Mouse (Mus musculus) intestine, embryonic 14.5 days (tissue): ENCODE results near the gene Rpl36al. TPM values are rescaled to one million over a fixed set of nuclear protein-coding genes. Genes with fewer than 3 reads are reported as not detected.

Experiments
- ATAC-seq: fragments of 200-750 bp; cut with Nextera tagmentation; replicated peaks from 2 replicates; pipeline ENCODE4 v1.8.0; 2017; ENCODE audit warnings: low read depth, moderate number of reproducible peaks, moderate TSS enrichment, moderate library complexity; ENCODE audit not compliant: low FRiP score, low TSS enrichment
- DNase-seq: peaks from one replicate; pipeline ENCODE4 v3.0.0-alpha.2; 2018; ENCODE audit warnings: low spot score
- H3K27ac ChIP-seq: fragments of 300-500 bp; sonication (generic); 2 replicates; pipeline ENCODE4 v1.5.1; 2014; ENCODE audit warnings: low read depth, mild to moderate bottlenecking, control low read depth
- H3K27me3 ChIP-seq: fragments of 300-500 bp; sonication (generic); replicated peaks from 2 replicates; pipeline ENCODE4 v1.6.1; 2014; ENCODE audit warnings: low read length, control low read depth; ENCODE audit not compliant: control insufficient read depth, insufficient read depth
- H3K36me3 ChIP-seq: fragments of 300-500 bp; sonication (generic); 2 replicates; pipeline ENCODE4 v1.6.1; 2014; ENCODE audit warnings: low read length, control low read depth; ENCODE audit not compliant: control insufficient read depth, insufficient read depth
- H3K4me1 ChIP-seq: fragments of 300-500 bp; sonication (generic); replicated peaks from 2 replicates; pipeline ENCODE4 v1.6.1; 2014; ENCODE audit warnings: low read length, control low read depth, mixed read lengths; ENCODE audit not compliant: control insufficient read depth, insufficient read depth
- H3K4me2 ChIP-seq: fragments of 300-500 bp; sonication (generic); 2 replicates; pipeline ENCODE4 v1.6.1; 2014; ENCODE audit warnings: low read length
- H3K4me3 ChIP-seq: fragments of 300-500 bp; sonication (generic); 2 replicates; pipeline ENCODE4 v1.5.1; 2014; ENCODE audit warnings: low read depth, low read length, control low read depth, mixed read lengths
- H3K9ac ChIP-seq: fragments of 300-500 bp; sonication (generic); 2 replicates; pipeline ENCODE4 v1.6.1; 2014; ENCODE audit warnings: mild to moderate bottlenecking, low read length
- H3K9me3 ChIP-seq: fragments of 300-500 bp; sonication (generic); 2 replicates; pipeline ENCODE4 v1.6.1; 2016; ENCODE audit warnings: low read length, control low read depth; ENCODE audit not compliant: control insufficient read depth
- WGBS: fragments of 180-500 bp; shearing (Covaris S2); extraction: QIAGEN DNeasy Blood & Tissue Kit; methylation state at CpG from one replicate; pipeline ENCODE4 v1.1.7; 2014; 5-methylcytosine and 5-hydroxymethylcytosine counted together
- polyA plus RNA-seq: library from polyadenylated mRNA; unstranded; fragments of >200 nt; fragmentation: Nextera tagmentation; extraction: Ambion mirVana; gene quantifications from 2 replicates; pipeline ENCODE4 v1.2.1, GENCODE M21; 2014

Rpl36al gene
- 678 and 785 TPM in 2 replicates for polyA plus RNA-seq

DNA sequence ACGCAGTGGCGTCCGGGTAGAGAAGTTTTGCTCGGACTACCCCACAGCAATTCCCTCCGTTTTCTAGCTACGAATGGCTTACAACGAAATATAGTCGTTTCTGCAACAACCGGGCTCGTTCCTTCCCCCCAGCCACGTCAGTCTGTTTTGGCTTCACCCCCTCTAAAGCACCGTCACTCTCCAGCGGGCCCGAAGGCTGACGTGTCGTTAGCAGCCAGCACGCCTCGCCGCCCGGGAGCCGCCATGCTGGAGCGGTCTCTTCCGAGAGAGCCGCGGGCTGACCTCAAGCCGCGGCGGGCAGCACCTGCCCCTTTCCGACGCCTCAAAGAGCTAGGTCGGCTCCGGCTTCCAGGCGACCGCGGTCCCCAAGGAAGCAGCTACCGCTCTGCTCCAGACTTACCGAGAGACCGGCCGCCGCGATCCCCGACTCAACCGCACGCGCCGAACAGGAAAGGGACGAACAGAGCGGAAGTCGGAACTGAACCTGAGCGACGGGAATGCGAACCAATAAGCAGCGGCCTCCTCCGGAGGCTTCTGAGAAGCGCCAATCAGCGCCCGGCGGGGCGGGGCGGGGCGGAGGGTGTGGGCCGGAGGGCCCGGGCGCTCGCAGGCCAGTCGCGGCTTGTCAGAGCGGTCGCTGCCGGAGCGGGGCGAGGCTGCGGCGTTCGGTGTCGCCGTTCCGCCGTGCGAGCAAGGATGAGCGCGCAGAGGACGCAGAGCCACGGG lies at the start of gene Rpl36al, which contains the start of gene Mgat2:
TSS of gene Rpl36al (minus strand) at position 501 of the 726 bp plus-strand sequence.
TSS of gene Mgat2 (plus strand) at position 575 of the 726 bp plus-strand sequence.
- H3K4me1 ChIP-seq, result peaks cover 16% of the 10 kb centered on the region
- peaks cover 23% of the 10 kb centered on the region for H3K36me3 ChIP-seq
- no peaks in the 10 kb centered on the region for H3K9me3 ChIP-seq
- no peaks in the 10 kb centered on the region for H3K27me3 ChIP-seq
- H3K4me3 ChIP-seq, result peak within 1 kb of the TSS; percentile 88
- ATAC-seq (peak; percentile 98), DNase-seq (peak; percentile 97)
- H3K4me2 ChIP-seq, result peak within 1 kb of the TSS; percentile 89
- H3K27ac ChIP-seq, result peak within 1 kb of the TSS; percentile 83
- under 1% methylated on average over 77 of the region's 84 CpGs for WGBS
- peak within 1 kb of the TSS; percentile 81 for H3K9ac ChIP-seq

DNA sequence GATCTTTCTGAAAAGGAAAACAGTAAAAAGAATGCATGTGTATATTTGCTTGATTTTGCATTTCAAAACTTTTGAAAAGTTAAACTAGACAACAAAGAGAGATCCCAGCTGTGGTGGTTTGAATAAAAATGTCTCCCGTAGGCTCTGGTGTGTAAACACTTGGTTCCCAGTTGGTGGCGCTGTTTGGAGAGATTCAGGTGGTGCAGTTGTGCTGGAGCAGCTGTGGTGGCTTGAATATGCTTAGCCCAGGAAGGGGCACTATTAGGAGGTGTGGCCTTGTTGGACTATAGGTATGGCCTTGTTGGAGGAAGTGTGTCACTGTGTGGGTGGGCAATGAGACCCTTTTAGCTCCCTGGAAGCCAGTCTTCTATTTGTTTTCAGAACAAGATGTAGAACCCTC lies 45.4 kb upstream of the Rpl36al start:
- ATAC-seq (no peak), DNase-seq (no peak)
- Histone ChIP-seq H3K4me1 (no peaks in the 10 kb centered on the region), H3K27me3 (no peaks in the 10 kb centered on the region), H3K4me3 (no peak overlapping the region), H3K36me3 (peaks cover 5% of the 10 kb centered on the region), H3K9me3 (no peaks in the 10 kb centered on the region), H3K27ac (no peak overlapping the region), H3K9ac (no peak overlapping the region), H3K4me2 (no peak overlapping the region)
- WGBS, result 64% methylated on average over 2 of the region's 2 CpGs

DNA sequence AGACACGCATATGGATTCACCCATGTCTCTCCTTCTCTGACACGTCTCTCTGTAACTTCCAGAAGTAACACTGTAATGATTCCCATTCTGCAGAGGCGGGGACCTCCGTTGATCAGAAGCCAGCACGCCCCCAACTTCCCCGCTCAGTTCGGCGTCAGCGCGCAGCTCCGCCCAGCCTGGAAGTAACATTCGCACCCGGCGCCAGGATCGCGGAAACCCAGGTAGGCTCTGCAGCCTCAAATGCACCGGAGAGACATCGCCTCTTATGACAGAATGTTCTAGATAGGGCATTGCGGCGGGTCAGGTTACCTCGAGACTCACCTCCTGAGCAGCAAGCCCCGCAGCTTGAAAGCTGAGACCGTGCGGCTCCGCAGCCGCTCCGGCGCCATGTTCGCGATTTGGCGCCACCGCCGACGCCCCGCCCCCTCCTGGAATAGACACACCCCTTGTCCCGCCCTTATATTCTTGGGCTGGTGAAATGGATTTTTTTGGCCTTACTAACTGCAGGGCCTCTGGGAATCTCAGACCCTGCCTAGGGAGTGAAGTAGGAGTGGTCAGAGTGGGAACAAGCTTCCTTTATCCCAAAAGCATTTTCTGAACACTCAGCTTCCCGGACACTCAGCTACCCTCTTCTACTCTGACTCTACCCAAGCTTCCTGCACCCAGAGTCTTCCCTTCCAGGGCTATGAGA lies 44.0 kb upstream of the Rpl36al start, which contains the start of gene Pole2:
TSS of gene Pole2 (minus strand) at position 420 of the 691 bp plus-strand sequence.
- Histone ChIP-seq H3K9ac (peak within 1 kb of the TSS; percentile 58), H3K27ac (peak within 1 kb of the TSS; percentile 89), H3K4me1 (no peaks in the 10 kb centered on the region), H3K36me3 (peaks cover 15% of the 10 kb centered on the region), H3K27me3 (no peaks in the 10 kb centered on the region), H3K4me3 (peak within 1 kb of the TSS; percentile 63), H3K9me3 (no peaks in the 10 kb centered on the region), H3K4me2 (peak within 1 kb of the TSS; percentile 67)
- under 1% methylated on average over 37 of the region's 37 CpGs for WGBS
- DNase-seq (peak; percentile 98), ATAC-seq (peak; percentile 96)

DNA sequence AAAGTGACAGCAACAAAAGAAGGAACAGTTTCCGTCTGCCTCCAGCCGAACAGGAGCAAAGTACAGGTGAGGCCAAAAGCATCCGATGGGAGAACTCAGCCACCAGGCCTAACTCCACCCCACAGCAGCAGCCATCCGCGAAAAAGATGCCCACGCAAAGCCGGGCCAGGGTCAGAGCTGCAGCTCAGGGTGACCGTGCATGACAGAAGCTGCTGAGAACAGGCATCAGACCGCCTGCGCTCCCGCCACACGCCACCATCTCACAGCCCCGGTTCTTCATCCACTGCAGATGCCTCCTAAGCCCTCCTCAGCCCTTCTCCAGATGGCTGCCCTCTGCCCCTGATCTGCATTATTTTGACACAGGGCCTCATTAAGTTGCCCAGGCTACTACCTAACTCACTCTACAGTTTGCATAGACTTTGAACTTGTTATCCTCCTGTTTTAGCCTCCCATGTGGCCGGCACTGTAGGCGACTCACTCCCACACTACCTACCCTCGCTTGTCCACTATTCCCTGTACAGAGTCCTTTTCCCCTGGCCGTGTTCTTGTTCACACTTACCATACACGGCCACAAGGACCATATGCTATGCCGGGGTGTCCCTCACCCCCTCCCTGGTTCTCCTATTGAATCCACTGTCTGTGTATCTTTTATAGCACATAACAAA lies 36.9 kb upstream of the Rpl36al start:
- 90% methylated on average over 19 of the region's 19 CpGs for WGBS
- Histone ChIP-seq H3K36me3 (peaks cover 58% of the 10 kb centered on the region), H3K4me3 (no peak overlapping the region), H3K27me3 (no peaks in the 10 kb centered on the region), H3K9ac (no peak overlapping the region), H3K4me2 (no peak overlapping the region), H3K4me1 (no peaks in the 10 kb centered on the region), H3K27ac (no peak overlapping the region), H3K9me3 (no peaks in the 10 kb centered on the region)
- no peak for DNase-seq
- no peak for ATAC-seq

DNA sequence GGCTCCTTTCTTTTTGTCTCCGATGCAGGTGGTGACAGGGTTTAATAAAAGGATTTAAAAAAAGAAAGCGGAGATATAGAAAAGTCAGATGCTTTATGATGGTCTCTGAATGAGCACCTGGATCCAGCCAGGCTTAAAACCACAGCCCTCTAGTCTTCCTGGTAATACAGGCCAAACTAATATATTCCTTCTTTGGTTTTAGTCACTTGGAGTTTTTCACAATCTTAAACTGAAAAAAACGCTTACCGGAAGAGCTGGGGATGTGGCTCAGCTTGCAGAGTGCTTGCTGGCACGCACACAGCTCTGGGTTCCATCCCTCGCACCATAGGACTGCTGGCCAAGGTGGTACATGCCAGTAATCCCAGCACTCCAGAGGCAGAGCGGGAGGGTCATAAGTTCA lies 32.7 kb upstream of the Rpl36al start:
- 92% methylated on average over 7 of the region's 7 CpGs for WGBS
- H3K36me3 ChIP-seq, result peaks cover 79% of the 10 kb centered on the region

DNA sequence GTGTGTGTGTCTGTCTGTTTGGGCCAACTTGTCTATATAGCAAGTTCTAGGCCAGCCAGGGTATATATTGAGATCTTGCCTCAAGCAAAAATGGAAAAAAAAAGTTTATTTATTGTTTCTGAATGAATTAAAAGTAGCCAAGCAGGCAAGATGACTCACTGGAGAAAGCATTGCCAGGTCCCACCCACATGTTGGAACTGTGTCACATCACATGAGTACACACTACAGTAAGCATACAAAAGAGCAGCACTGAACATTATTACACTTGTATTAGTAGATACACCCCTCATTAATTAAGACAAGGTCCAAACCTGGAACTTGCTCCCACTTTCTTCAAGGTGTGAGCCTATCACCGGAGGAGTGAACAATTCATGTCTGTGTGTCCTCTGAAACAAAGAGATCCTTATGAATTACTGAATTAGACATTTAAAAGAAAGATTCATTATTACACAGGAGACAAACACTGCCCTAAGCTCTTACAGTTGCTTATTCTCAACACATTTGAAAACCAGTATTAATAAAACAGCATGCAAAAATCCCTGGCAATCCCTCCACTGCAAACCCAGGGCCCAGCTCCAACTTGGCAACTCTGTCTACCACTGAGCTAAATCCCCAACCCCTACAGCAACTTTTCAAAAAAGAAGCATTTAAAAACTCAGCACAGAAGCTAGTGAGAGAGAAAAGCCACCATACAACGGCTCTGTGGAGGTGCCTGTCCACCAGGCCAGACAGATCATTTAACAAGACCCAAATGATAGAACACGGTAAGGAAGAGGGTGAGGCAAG lies 31.3 kb upstream of the Rpl36al start:
- Histone ChIP-seq H3K27me3 (no peaks in the 10 kb centered on the region), H3K4me1 (no peaks in the 10 kb centered on the region), H3K9ac (no peak overlapping the region), H3K4me2 (no peak overlapping the region), H3K9me3 (no peaks in the 10 kb centered on the region), H3K4me3 (no peak overlapping the region), H3K27ac (no peak overlapping the region), H3K36me3 (peaks cover 72% of the 10 kb centered on the region)
- DNase-seq (no peak), ATAC-seq (no peak)
- WGBS, result 91% methylated on average over 3 of the region's 3 CpGs

More for the DNA sequence above, 32.7 kb upstream of the Rpl36al start:
- no peaks in the 10 kb centered on the region for H3K4me1 ChIP-seq
- no peaks in the 10 kb centered on the region for H3K9me3 ChIP-seq
- no peaks in the 10 kb centered on the region for H3K27me3 ChIP-seq
- ATAC-seq (no peak), DNase-seq (no peak)
- no peak overlapping the region for H3K4me2 ChIP-seq
- no peak overlapping the region for H3K4me3 ChIP-seq
- H3K9ac ChIP-seq, result no peak overlapping the region
- no peak overlapping the region for H3K27ac ChIP-seq

DNA sequence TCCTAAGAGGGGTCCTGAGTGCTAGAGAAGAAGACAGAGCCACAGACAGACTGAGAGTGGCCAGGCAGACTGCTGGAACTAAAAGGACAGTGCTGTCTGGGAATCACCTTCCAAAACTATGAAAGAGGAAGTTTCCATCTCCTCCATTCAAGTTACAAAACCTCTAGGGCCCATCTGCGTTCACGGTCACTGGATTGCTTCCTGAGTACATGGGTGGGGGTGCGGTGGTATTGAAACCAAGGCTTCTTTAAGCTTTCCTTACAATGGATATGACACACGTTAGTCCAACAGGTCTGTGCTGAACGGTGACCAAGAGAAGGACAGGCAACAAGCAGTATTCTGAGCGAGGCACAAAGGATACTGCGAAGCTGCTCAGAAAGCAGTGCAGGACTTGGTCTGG lies 30.5 kb upstream of the Rpl36al start:
- 93% methylated on average over 7 of the region's 7 CpGs for WGBS
- H3K27me3 ChIP-seq, result no peaks in the 10 kb centered on the region
- ATAC-seq (no peak), DNase-seq (no peak)
- H3K27ac ChIP-seq, result no peak overlapping the region
- H3K4me3 ChIP-seq, result no peak overlapping the region
- H3K9me3 ChIP-seq, result no peaks in the 10 kb centered on the region
- H3K4me2 ChIP-seq, result no peak overlapping the region
- H3K36me3 ChIP-seq, result peaks cover 70% of the 10 kb centered on the region
- no peak overlapping the region for H3K9ac ChIP-seq
- H3K4me1 ChIP-seq, result no peaks in the 10 kb centered on the region

DNA sequence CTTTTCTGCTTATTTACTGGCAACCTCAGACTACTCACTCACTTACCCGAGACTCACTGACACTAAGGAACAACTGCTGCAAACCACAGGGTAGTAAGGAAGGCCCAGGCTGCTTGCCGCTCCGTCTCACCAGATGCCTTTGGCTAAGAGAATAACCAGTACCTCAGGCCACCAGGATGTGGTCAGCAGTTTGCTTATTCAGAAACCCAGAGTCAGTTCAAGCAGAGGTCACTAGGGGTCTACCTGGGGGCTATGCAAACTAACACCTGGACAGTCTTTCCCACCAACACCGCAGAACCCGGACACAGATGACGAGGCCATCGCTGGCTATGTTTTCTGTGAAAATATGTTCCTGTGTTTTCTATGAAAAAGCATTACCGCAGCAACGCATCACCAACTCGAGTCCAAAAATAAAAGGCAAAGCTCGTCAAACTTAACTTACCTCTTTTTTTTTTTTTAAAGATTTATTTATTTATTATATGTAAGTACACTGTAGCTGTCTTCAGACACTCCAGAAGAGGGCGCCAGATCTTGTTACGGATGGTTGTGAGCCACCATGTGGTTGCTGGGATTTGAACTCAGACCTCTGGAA lies 29.4 kb upstream of the Rpl36al start:
- 95% methylated on average over 13 of the region's 13 CpGs for WGBS

More for the DNA sequence above, 29.4 kb upstream of the Rpl36al start:
- Histone ChIP-seq H3K4me3 (no peak overlapping the region), H3K27ac (no peak overlapping the region), H3K9ac (no peak overlapping the region), H3K4me1 (no peaks in the 10 kb centered on the region), H3K4me2 (no peak overlapping the region), H3K9me3 (no peaks in the 10 kb centered on the region), H3K27me3 (no peaks in the 10 kb centered on the region), H3K36me3 (peaks cover 75% of the 10 kb centered on the region)
- DNase-seq (no peak), ATAC-seq (no peak)
